Mouse (Mus musculus) C2C12 (cell line): Measurements from ENCODE around the gene Icmt. TPM values are rescaled to one million over a fixed set of nuclear protein-coding genes. Genes with fewer than 3 reads are reported as not detected.

Experiments used
- H3K27me3 ChIP-seq: one replicate; pipeline ENCODE4 v1.6.1; 2011; ENCODE audit not compliant: control insufficient read depth, insufficient read depth, insufficient read length
- H3K36me3 ChIP-seq: one replicate; pipeline ENCODE4 v1.6.1; 2011; ENCODE audit not compliant: control insufficient read depth, insufficient read depth
- H3K4me3 ChIP-seq: one replicate; pipeline ENCODE4 v1.5.1; 2011; ENCODE audit warnings: mild to moderate bottlenecking, control low read depth; ENCODE audit not compliant: poor library complexity, insufficient read depth, severe bottlenecking
- H3K79me2 ChIP-seq: one replicate; pipeline ENCODE4 v1.6.1; 2011; ENCODE audit not compliant: control insufficient read depth, insufficient read depth
- H3K79me3 ChIP-seq: one replicate; pipeline ENCODE4 v1.6.1; 2011; ENCODE audit warnings: low read depth, control low read depth
- H3ac ChIP-seq: one replicate; pipeline ENCODE3; 2011; ENCODE audit warnings: low read depth; ENCODE audit not compliant: control insufficient read depth, insufficient read length
- CEBPB ChIP-seq: IDR thresholded peaks from one replicate; pipeline ENCODE4 v1.6.1; 2011; ENCODE audit warnings: low read depth, mild to moderate bottlenecking, control low read depth, moderate library complexity
- CTCF ChIP-seq: IDR thresholded peaks from one replicate; pipeline ENCODE4 v1.5.1; 2011; ENCODE audit not compliant: control insufficient read depth, insufficient read depth, insufficient read length
- FOSL1 ChIP-seq: IDR thresholded peaks from one replicate; pipeline ENCODE4 v1.8.0; 2011; ENCODE audit warnings: mild to moderate bottlenecking, low read length; ENCODE audit not compliant: poor library complexity, insufficient read depth, severe bottlenecking
- MAX ChIP-seq: IDR thresholded peaks from one replicate; pipeline ENCODE4 v1.6.1; 2011; ENCODE audit warnings: mild to moderate bottlenecking, control low read depth
- MYOD1 ChIP-seq: IDR thresholded peaks from one replicate; pipeline ENCODE4 v1.6.1; 2011; ENCODE audit warnings: low read depth; ENCODE audit not compliant: control insufficient read depth, insufficient read length
- MYOG ChIP-seq: IDR thresholded peaks from one replicate; pipeline ENCODE4 v1.6.1; 2011; ENCODE audit not compliant: control insufficient read depth, insufficient read length; ENCODE audit errors: extremely low read depth
- USF1 ChIP-seq: IDR thresholded peaks from one replicate; pipeline ENCODE4 v1.6.1; 2011; ENCODE audit warnings: low read depth, mild to moderate bottlenecking, control low read depth, moderate library complexity
- polyA plus RNA-seq: library from polyadenylated mRNA; unstranded; fragments of >200 nt; fragmentation: generic; extraction: Trizol; gene quantifications from one replicate; pipeline ENCODE4 v1.2.1, GENCODE M21; 2012; ENCODE audit warnings: missing spikeins

Icmt gene
- polyA plus RNA-seq, 1 experiment = 34.1 TPM

- H3K4me3 ChIP-seq = no peak overlapping the region
- H3K79me3 ChIP-seq = no peaks in the 10 kb centered on the region
- H3K27me3 ChIP-seq = no peaks in the 10 kb centered on the region
- H3ac ChIP-seq = no peak overlapping the region
- TF ChIP-seq USF1 = no peak
- TF ChIP-seq MYOG = no peak
- TF ChIP-seq CEBPB = no peak
- peaks cover 16% of the 10 kb centered on the region for H3K36me3 ChIP-seq
- H3K79me2 ChIP-seq = no peaks in the 10 kb centered on the region
Observed at GRCm38 (mm10) chr4:152273191-152273590, 23.8 kb upstream of the Icmt start.

GRCm38 (mm10) chr4:152273621-152274236 is 23.3 kb upstream of the Icmt start, which contains the start of gene Gpr153:
TSS of gene Gpr153 (plus strand) at chr4:152274232.
- Histone ChIP-seq H3K27me3 (no peaks in the 10 kb centered on the region), H3ac (peak within 1 kb of the TSS; percentile 74), H3K36me3 (peaks cover 12% of the 10 kb centered on the region), H3K79me3 (no peaks in the 10 kb centered on the region), H3K4me3 (peak within 1 kb of the TSS; percentile 30), H3K79me2 (no peaks in the 10 kb centered on the region)
- TF ChIP-seq USF1 (no peak), MYOG (no peak), MAX (no peak), FOSL1 (no peak), CTCF (no peak), CEBPB (no peak), MYOD1 (no peak)

- no peak for TF ChIP-seq CTCF
- TF ChIP-seq MYOD1 = no peak
- TF ChIP-seq USF1 = no peak
- peak; percentile 88 for TF ChIP-seq CEBPB
- TF ChIP-seq FOSL1 = no peak
- no peak for TF ChIP-seq MYOG
- Histone ChIP-seq H3K27me3 (no peaks in the 10 kb centered on the region), H3K79me3 (no peaks in the 10 kb centered on the region), H3K4me3 (peak overlapping the region; percentile 30), H3K36me3 (peaks cover 2% of the 10 kb centered on the region), H3K79me2 (no peaks in the 10 kb centered on the region), H3ac (peak overlapping the region; percentile 74)
Observed at GRCm38 (mm10) chr4:152274681-152275131, 22.3 kb upstream of the Icmt start.

DNA sequence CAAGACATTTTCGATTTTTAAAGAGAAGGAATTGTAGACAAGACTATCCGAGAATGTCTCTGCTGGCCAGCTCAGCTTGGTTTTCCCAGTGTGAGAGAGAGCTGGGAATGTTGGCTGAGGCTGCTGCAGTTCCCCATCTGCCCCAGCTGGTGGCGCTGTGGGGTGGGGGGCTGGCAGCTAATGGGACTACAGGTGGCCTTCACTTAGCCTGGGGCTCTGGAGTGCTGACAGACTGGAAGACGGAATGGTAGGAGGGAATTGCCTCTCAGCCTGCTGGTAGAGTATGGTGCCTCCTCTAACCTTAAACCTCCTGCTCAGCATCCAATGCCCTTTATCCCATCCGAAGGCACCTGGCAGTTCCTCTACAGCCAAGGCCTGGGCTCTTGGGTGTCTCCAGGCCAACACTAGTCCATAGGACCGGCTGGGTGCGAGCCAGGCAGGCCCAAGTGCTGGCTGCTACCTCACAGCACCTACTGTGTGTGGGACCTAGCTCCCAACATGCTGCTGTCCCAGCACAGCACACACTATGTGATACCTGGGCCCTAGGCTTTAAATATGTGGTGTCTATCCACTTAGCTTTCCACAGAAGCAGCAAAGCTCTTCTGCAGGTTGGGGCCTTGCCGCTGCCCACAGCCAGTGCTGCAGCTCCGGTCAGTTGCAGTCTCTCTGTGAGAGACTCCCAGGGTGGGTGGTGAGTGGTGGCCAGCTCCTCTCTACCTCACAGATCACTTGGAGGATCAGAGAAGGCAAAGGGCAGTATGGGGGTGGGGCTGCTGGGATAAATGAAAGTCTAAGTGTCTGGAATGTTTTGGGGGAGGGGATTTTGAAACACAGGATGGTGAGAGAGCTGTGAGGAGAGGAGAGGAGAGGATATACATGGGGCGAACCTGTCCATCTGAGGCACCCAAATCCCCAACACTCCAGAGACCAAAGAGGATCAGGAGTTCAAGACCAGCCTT is 20.4 kb upstream of the Icmt start:
- Histone ChIP-seq H3ac (no peak overlapping the region), H3K27me3 (no peaks in the 10 kb centered on the region), H3K79me3 (no peaks in the 10 kb centered on the region), H3K79me2 (no peaks in the 10 kb centered on the region), H3K4me3 (no peak overlapping the region), H3K36me3 (no peaks in the 10 kb centered on the region)
- TF ChIP-seq MYOD1 (no peak), CTCF (peak; percentile 78)

DNA sequence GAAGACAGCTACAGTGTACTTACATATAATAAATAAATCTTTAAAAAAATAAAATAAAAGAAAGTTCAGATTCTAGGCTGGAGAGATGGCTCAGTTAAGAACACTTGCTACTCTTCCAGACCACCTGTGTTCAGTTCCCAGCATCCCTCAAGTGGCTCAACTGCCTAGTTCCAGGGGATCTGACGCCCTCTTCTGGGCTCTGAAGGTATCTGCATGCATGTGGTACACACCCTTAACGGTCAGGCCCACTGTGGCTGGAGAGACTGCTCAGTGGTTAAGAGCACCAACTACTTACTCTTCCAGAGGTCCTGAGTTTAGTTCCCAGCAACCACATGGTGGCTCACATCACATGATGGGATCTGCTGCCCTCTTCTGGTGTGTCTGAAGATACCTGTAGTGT is 19.1 kb upstream of the Icmt start:
- Histone ChIP-seq H3K79me2 (no peaks in the 10 kb centered on the region), H3K79me3 (no peaks in the 10 kb centered on the region), H3ac (no peak overlapping the region), H3K4me3 (no peak overlapping the region), H3K36me3 (no peaks in the 10 kb centered on the region), H3K27me3 (no peaks in the 10 kb centered on the region)
- no peak for TF ChIP-seq MYOG
- no peak for TF ChIP-seq CEBPB
- no peak for TF ChIP-seq CTCF
- no peak for TF ChIP-seq MYOD1
- TF ChIP-seq MAX = no peak
- no peak for TF ChIP-seq USF1
- TF ChIP-seq FOSL1 = no peak

DNA sequence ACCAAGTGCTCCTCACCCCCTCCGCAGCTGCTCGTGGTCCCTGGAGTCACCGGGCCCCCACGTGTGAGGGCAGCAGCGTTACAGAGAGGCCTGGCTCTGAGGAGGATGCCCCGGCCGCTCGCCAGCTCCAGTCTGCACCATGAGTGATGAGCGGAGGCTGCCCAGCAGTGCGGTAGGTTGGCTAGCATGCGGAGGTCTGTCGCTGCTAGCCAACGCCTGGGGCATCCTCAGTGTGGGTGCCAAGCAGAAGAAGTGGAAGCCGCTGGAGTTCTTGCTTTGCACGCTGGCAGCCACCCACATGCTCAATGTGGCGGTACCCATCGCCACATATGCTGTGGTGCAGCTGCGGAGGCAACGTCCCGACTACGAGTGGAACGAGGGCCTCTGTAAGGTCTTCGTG is 18.0 kb upstream of the Icmt start:
- TF ChIP-seq MAX (no peak), MYOG (no peak), USF1 (no peak), MYOD1 (no peak), CEBPB (no peak), FOSL1 (no peak), CTCF (no peak)
- H3ac ChIP-seq = no peak overlapping the region
- no peaks in the 10 kb centered on the region for H3K27me3 ChIP-seq

More for the DNA sequence above, 18.0 kb upstream of the Icmt start:
- no peaks in the 10 kb centered on the region for H3K79me3 ChIP-seq
- no peaks in the 10 kb centered on the region for H3K79me2 ChIP-seq
- no peaks in the 10 kb centered on the region for H3K36me3 ChIP-seq
- H3K4me3 ChIP-seq = no peak overlapping the region
